In the genomic region with DNA sequence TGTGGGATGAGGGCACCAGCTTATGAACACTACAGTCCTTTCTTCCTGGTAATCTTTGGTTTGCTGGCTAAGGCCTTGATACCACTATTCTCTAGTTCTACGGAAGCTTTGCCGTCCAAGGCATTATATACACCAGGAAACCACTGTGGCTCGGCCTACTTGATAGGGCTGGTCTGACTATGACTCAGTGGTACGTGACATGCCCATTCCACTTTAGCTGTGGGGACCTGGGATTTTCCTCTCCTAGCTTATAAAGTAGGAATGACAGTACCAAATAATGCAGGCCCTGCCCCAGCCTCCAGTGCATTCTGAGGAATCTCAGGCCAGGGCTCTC, we compare ENCODE assay signal across 15 mouse cellular contexts. TPM values are rescaled to one million over a fixed set of nuclear protein-coding genes. Genes with fewer than 3 reads are reported as not detected.
DNase-seq lines count a peak whose midpoint lies in the region; ATAC-seq and TF ChIP-seq lines count a peak whose summit lies in the region.
"Had no signal": no experiment of that assay in that cellular context is flagged by ENCODE, and none has a peak within 500 bp of the region (broad histone marks: within the 10 kb centered on the region; RNA-seq: fewer than 3 reads in every experiment).

No protein-coding gene starts in this region.

- peak; percentile 16 for ATAC-seq in activated CD4-positive, CD25-positive, alpha-beta regulatory T cell, adult 4 months
- ATAC-seq in hindbrain, embryonic 12.5 days (ENCODE audit: low FRiP score), result no peak
- no peak for ATAC-seq in forebrain, embryonic 15.5 days (replicated peaks)
- ATAC-seq: midbrain, embryonic 13.5 days had no signal

- peaks cover 17% of the 10 kb centered on the region for H3K4me1 ChIP-seq in kidney, adult 2 months (ENCODE audit: control insufficient read depth, insufficient read depth, low read length)
- no peaks in the 10 kb centered on the region for H3K4me1 ChIP-seq in hindbrain, embryonic 12.5 days
- no peaks in the 10 kb centered on the region for H3K4me1 ChIP-seq in forebrain, embryonic 15.5 days
- H3K4me1 ChIP-seq: forebrain, embryonic 10.5 days; hindbrain, embryonic 13.5 days; limb, embryonic 12.5 days; midbrain, embryonic 13.5 days had no signal

- no peaks in the 10 kb centered on the region for H3K27me3 ChIP-seq in kidney, adult 2 months (replicated peaks; ENCODE audit: control insufficient read depth, insufficient read depth, low read length)
- no peaks in the 10 kb centered on the region for H3K27me3 ChIP-seq in hindbrain, embryonic 12.5 days
- H3K27me3 ChIP-seq in forebrain, embryonic 15.5 days, result 0 out of 2 replicates have a peak, but pooled peaks cover 3% of the 10 kb centered on the region
- H3K27me3 ChIP-seq: hindbrain, embryonic 13.5 days; limb, embryonic 12.5 days; midbrain, embryonic 13.5 days had no signal

- H3K9ac ChIP-seq in hindbrain, embryonic 12.5 days, result no peak overlapping the region
- H3K9ac ChIP-seq in forebrain, embryonic 15.5 days (replicated peaks), result no peak overlapping the region
- H3K9ac ChIP-seq: hindbrain, embryonic 13.5 days; limb, embryonic 12.5 days; midbrain, embryonic 13.5 days had no signal

- H3K36me3 ChIP-seq in kidney, adult 2 months (ENCODE audit: control insufficient read depth, insufficient read depth, low read length), result peaks cover 5% of the 10 kb centered on the region
- H3K36me3 ChIP-seq in hindbrain, embryonic 12.5 days, result peaks cover 15% of the 10 kb centered on the region; the same call in 1 of the 2 replicates
- H3K36me3 ChIP-seq in forebrain, embryonic 15.5 days, result peaks cover 11% of the 10 kb centered on the region; the same call in 1 of the 2 replicates

- TF ChIP-seq POLR2A in kidney, adult 2 months (IDR thresholded peaks at IDR 0.05; ENCODE audit: low read depth, low read length), result no peak

- H3K27ac ChIP-seq in kidney, adult 2 months (ENCODE audit: insufficient read depth, low read depth, low read length), result peak overlapping the region; percentile 4; the same call in 1 of the 2 replicates
- H3K27ac ChIP-seq in hindbrain, embryonic 12.5 days, result no peak overlapping the region
- no peak overlapping the region for H3K27ac ChIP-seq in forebrain, embryonic 15.5 days (replicated peaks)
- H3K27ac ChIP-seq: forebrain, embryonic 10.5 days; hindbrain, embryonic 13.5 days; layer of hippocampus, adult 2 months; left cerebral cortex, adult 2 months; limb, embryonic 12.5 days; midbrain, embryonic 13.5 days had no signal

- no peak for DNase-seq in kidney, adult 2 months
- DNase-seq in kidney, postnatal 14 days, result no peak
- peak; percentile 34 for DNase-seq in 3134 (ENCODE audit: extremely low read depth, insufficient read length, low spot score)
- peak; percentile 47 for DNase-seq in large intestine, adult 2 months (ENCODE audit: low read depth, low spot score)
- DNase-seq: cerebellum, adult 11-12 months; lung, postnatal 14 days had no signal

- no peaks in the 10 kb centered on the region for H3K9me3 ChIP-seq in hindbrain, embryonic 12.5 days (replicated peaks)
- H3K9me3 ChIP-seq in forebrain, embryonic 15.5 days, result no peaks in the 10 kb centered on the region
- H3K9me3 ChIP-seq: forebrain, embryonic 10.5 days; hindbrain, embryonic 13.5 days; limb, embryonic 12.5 days; midbrain, embryonic 13.5 days had no signal

- 94% methylated on average over 4 of the region's 4 CpGs for WGBS in kidney, adult 2 months
- WGBS in large intestine, adult 2 months, result 33% methylated on average over 4 of the region's 4 CpGs
- WGBS in hindbrain, embryonic 12.5 days, result 96% methylated on average over 4 of the region's 4 CpGs
- 94% methylated on average over 4 of the region's 4 CpGs for WGBS in forebrain, embryonic 15.5 days

- no peak for TF ChIP-seq CTCF in kidney, adult 2 months (conservative IDR thresholded peaks at IDR 0.05; ENCODE audit: insufficient read depth, insufficient read length, low read depth, low read length)

- H3K4me3 ChIP-seq in kidney, adult 2 months (ENCODE audit: insufficient read depth, low read depth, low read length), result no peak overlapping the region
- no peak overlapping the region for H3K4me3 ChIP-seq in hindbrain, embryonic 12.5 days
- H3K4me3 ChIP-seq in forebrain, embryonic 15.5 days, result no peak overlapping the region
- H3K4me3 ChIP-seq: forebrain, embryonic 10.5 days; hindbrain, embryonic 13.5 days; layer of hippocampus, adult 2 months; left cerebral cortex, adult 2 months; limb, embryonic 12.5 days; midbrain, embryonic 13.5 days had no signal

- no peak overlapping the region for H3K4me2 ChIP-seq in hindbrain, embryonic 12.5 days (replicated peaks)
- H3K4me2 ChIP-seq in forebrain, embryonic 15.5 days (replicated peaks), result no peak overlapping the region
- H3K4me2 ChIP-seq: hindbrain, embryonic 13.5 days; limb, embryonic 12.5 days; midbrain, embryonic 13.5 days had no signal

RNA-seq across cellular contexts. Expression of a gene that starts 6.9 kb away (rescaled TPM):
- polyA plus RNA-seq in kidney, adult 2 months (2012; rRNA removed), result 2.0 and 3.3 TPM in 2 replicates
- 10 to 100 TPM; 28.3 to 37.8 TPM for polyA plus RNA-seq in activated CD4-positive, CD25-positive, alpha-beta regulatory T cell, adult 4 months (2017; shearing (Covaris generic))
- 9.9 and 17.4 TPM in 2 replicates for polyA plus RNA-seq in large intestine, adult 2 months (2012; rRNA removed)
- 2.0 and 2.9 TPM in 2 replicates for polyA plus RNA-seq in hindbrain, embryonic 12.5 days (2016; fragmentation: Nextera tagmentation; extraction: Ambion mirVana)
- polyA plus RNA-seq in forebrain, embryonic 15.5 days (2015; fragmentation: Nextera tagmentation; extraction: Ambion mirVana), result 2.2 TPM in 2 replicates

Comparison
In these comparisons a context has a peak if more than half of its experiments do, and no peak if none do; other contexts are left out.
1. DNase-seq: peak in 3134 (single experiment) and large intestine, adult 2 months (single experiment); none in kidney, adult 2 months (single experiment) and kidney, postnatal 14 days (single experiment).